Mouse (Mus musculus) MN1 (cell line): ENCODE data around the gene Kat2a.
A peak's percentile ranks its signal among the peaks of the same experiment; 100 is the strongest.

Source experiments
- DNase-seq: peaks from one replicate; pipeline ENCODE4 v3.0.0-alpha.2; 2016; ENCODE audit warnings: low spot score

Gene Kat2a

GRCm38 (mm10) chr11:100711783-100712615 is at the start of gene Kat2a:
Gene Kat2a, minus strand, starts transcription at chr11:100712465.
- DNase-seq, result peak; percentile 86

GRCm38 (mm10) chr11:100761547-100762045 is 49.3 kb upstream of the Kat2a start:
- peak; percentile 85 for DNase-seq

GRCm38 (mm10) chr11:100759611-100760233 is 47.5 kb upstream of the Kat2a start, which contains the start of gene Kcnh4:
Gene Kcnh4, minus strand, starts transcription at chr11:100759942.
- DNase-seq, result peak; percentile 95

GRCm38 (mm10) chr11:100758707-100759610 is 46.7 kb upstream of the Kat2a start:
- peak; percentile 67 for DNase-seq

GRCm38 (mm10) chr11:100757566-100757965 is 45.3 kb upstream of the Kat2a start:
- DNase-seq, result no peak

- DNase-seq, result no peak
Observed at GRCm38 (mm10) chr11:100756476-100756875, 44.2 kb upstream of the Kat2a start.

- DNase-seq, result no peak
Observed at GRCm38 (mm10) chr11:100754693-100755057, 42.4 kb upstream of the Kat2a start.

- DNase-seq, result no peak
Observed at GRCm38 (mm10) chr11:100754021-100754692, 41.9 kb upstream of the Kat2a start.

- no peak for DNase-seq
Observed at GRCm38 (mm10) chr11:100752294-100752693, 40.0 kb upstream of the Kat2a start.

GRCm38 (mm10) chr11:100750127-100750526 is 37.9 kb upstream of the Kat2a start:
- DNase-seq, result no peak

GRCm38 (mm10) chr11:100749469-100749868 is 37.2 kb upstream of the Kat2a start:
- no peak for DNase-seq

GRCm38 (mm10) chr11:100748620-100749019 is 36.4 kb upstream of the Kat2a start:
- no peak for DNase-seq

GRCm38 (mm10) chr11:100747114-100747513 is 34.8 kb upstream of the Kat2a start:
- DNase-seq, result no peak

- no peak for DNase-seq
Observed at GRCm38 (mm10) chr11:100746546-100746945, 34.3 kb upstream of the Kat2a start.

GRCm38 (mm10) chr11:100745085-100745484 is 32.8 kb upstream of the Kat2a start:
- DNase-seq, result peak; percentile 42

GRCm38 (mm10) chr11:100741348-100741747 is 29.1 kb upstream of the Kat2a start:
- no peak for DNase-seq

- DNase-seq, result no peak
Observed at GRCm38 (mm10) chr11:100738749-100739148, 26.5 kb upstream of the Kat2a start.

GRCm38 (mm10) chr11:100738066-100738604 is 25.9 kb upstream of the Kat2a start, which contains the start of gene Rab5c:
Gene Rab5c, minus strand, starts transcription at chr11:100738215.
- DNase-seq, result peak; percentile 99

GRCm38 (mm10) chr11:100737105-100737733 is 25.0 kb upstream of the Kat2a start:
- peak; percentile 35 for DNase-seq

GRCm38 (mm10) chr11:100736746-100737080 is 24.4 kb upstream of the Kat2a start:
- DNase-seq, result no peak
